Mouse (Mus musculus): ENCODE measurements around the gene Rgs14.

DNA sequence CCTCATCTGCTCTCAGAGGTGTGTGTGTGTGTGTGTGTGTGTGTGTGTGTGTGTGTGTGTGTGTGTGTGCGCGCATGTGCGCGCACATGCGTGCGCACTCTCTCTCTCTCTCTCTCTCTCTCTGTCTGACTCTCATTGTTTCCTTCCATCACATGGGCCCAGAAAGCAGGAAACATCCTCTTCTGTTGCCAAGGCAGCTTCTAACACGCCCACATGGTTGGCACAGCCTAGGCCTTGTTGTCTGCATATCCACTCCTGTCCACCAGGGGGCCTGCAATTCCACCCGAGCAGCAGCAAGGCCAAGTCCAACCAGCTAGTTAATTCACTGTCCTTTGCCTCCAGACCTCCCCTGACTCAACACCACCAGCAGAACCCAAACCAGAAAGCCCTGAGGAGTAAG lies 41.9 kb upstream of the Rgs14 start:
- TF ChIP-seq CTCF (IDR thresholded peaks at IDR 0.05; ENCODE audit: extremely low read depth, insufficient read length, insufficient replicate concordance, low read depth, low read length) (peak; percentile 88; the same call in 1 of the 2 replicates), POLR2A (IDR thresholded peaks at IDR 0.05; ENCODE audit: low read depth, low read length) (no peak)
